Mouse (Mus musculus) Patski (cell line): ENCODE measurements around the gene Pfas. TPM values are rescaled to one million over a fixed set of nuclear protein-coding genes. Genes with fewer than 3 reads are reported as not detected.

Source experiments
- ATAC-seq: fragments of 100-300 bp; one replicate; pipeline ENCODE4 v1.8.0; 2021
- CTCF ChIA-PET: fragments of 350-600 bp; sonication (Branson Sonifier 250); formaldehyde crosslinking; loops from one replicate; lab custom pipeline; 2022; ENCODE audit warnings: inconsistent platforms; lab: Charles Lee
- POLR2A ChIA-PET: fragments of 350-600 bp; sonication (Branson Sonifier 250); formaldehyde crosslinking; loops from one replicate; lab custom pipeline; 2022; ENCODE audit warnings: antibody characterized with exemption, inconsistent platforms; lab: Charles Lee
- DNase-seq: peaks from one replicate; pipeline ENCODE4 v3.0.0-alpha.2; 2011; ENCODE audit warnings: low read depth, low spot score
- H3K27me3 ChIP-seq: fragments of 371-371 bp; one replicate; pipeline ENCODE4 v1.5.1; 2021
- CTCF ChIP-seq: fragments of 100-300 bp; IDR thresholded peaks from one replicate; pipeline ENCODE4 v1.5.1; 2021
- in situ Hi-C: fragments of 300-500 bp; cut with MboI; formaldehyde crosslinking; loops from 3 replicates; pipeline ENCODE4 v1.11.1; 2018; ENCODE audit warnings: low pct_unique_long_range_greater_than_20kb, mixed read lengths
- polyA plus RNA-seq: library from polyadenylated mRNA; unstranded; gene quantifications from one replicate; pipeline ENCODE4 v1.2.3, GENCODE M21; 2021

Pfas gene
- polyA plus RNA-seq, 1 experiment from 2014 or later, result 12.9 TPM

DNA sequence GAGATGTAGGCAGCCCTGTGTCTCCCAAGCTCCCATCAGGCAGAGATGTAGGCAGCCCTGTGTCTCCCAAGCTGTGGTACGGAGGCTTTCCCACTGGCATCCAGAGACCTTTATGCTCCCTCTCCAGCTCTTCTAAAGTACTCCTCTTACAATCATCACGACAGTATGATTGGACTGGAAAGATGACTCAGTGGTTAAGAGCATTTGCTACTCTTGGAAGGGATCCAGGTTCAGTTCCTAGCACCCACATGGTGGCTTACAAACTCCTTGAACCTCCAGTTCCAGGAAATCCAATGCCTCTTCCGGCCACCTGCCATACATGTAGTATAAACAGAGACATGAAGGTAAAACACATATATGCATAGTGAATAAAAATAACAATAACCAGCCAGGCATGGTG lies 46.7 kb downstream of the Pfas start:
- POLR2A ChIA-PET, result no interaction called here

DNA sequence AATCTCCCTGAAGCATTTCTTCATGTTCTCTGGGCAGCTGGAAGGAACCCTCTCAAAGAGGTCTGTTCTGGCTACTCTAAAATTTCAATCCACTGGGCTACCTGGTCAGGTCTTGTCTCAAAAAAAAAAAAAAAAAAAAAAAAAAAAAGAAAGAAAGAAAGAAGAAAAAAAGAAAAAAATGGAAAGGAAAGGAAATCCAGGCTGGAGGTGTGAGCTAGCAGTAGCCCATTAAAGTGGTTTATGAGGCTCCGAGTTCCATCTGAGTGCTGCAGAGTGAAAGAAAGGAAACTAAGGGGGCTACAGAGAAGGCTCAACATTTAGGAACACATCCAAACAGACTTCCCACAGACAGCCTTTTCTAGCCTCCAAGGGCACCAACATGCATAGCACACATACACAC lies 50.3 kb downstream of the Pfas start:
- TF ChIP-seq CTCF, result no peak
- POLR2A ChIA-PET, result no interaction called here
- DNase-seq (no peak), ATAC-seq (no peak)
- in situ Hi-C loops, result no loop called here
- CTCF ChIA-PET, result interaction anchor here (0.8 kb wide), 1 partner anchor 11 kb away, joined by 3 read pairs; no protein-coding TSS in a partner anchor
- H3K27me3 ChIP-seq, result peaks cover 9% of the 10 kb centered on the region

More for the DNA sequence above, 46.7 kb downstream of the Pfas start:
- peaks cover 7% of the 10 kb centered on the region for H3K27me3 ChIP-seq
- DNase-seq (no peak), ATAC-seq (no peak)
- CTCF ChIA-PET, result no interaction called here
- in situ Hi-C loops, result no loop called here
- TF ChIP-seq CTCF, result no peak

GRCm38 (mm10) chr11:68957308-68957707 lies 51.0 kb downstream of the Pfas start, which contains the start of gene Arhgef15:
TSS of gene Arhgef15 (minus strand) at chr11:68957480.
- no peak for TF ChIP-seq CTCF
- ATAC-seq (no peak), DNase-seq (no peak)
- ChIA-PET POLR2A (no interaction called here), CTCF (no interaction called here)
- in situ Hi-C loops, result no loop called here
- peaks cover 9% of the 10 kb centered on the region for H3K27me3 ChIP-seq

DNA sequence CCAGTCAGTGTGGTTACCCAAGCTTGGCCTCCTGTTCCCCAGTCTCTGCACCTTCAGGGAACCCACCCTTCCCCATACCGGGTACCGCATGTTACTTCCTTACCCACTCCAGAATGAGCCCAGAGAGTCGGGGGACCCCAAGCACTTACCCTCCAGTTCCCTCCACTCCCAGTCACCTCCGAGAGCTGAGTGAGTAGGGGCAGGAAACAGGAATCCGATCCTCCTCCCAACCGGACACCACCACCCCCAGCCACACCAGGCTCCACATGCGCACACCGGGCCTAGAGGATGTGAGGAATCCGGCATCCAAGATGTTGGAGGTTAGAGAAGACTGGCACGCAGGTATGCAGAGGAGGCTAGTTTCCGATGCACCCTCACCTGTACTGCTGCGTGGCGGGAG lies 51.6 kb downstream of the Pfas start:
- POLR2A ChIA-PET, result no interaction called here
- DNase-seq, result no peak
- CTCF ChIA-PET, result no interaction called here

DNA sequence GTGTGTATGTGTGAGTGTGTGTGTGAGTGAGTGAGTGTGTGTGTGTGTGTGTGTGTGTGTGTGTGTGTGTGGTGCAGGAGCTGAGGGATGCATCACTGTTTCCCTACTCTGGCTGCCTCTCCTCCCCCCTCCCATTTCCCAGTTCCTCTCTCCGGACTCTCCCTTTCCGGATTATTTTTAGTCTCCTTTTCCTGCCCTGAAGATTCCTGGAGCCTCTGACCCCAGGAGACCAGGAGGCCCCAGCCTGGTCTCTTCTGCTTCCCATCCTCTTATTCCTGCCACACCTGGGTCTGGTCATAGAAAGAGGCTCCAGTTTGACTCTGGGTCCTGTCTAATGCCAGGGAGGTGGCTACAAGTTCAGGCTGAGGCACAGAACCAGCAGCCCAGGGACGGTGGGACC lies 52.2 kb downstream of the Pfas start:
- ChIA-PET CTCF (no interaction called here), POLR2A (no interaction called here)
- no peak for TF ChIP-seq CTCF
- DNase-seq, result no peak
- ATAC-seq, result no peak
- H3K27me3 ChIP-seq, result peaks cover 9% of the 10 kb centered on the region
- in situ Hi-C loops, result no loop called here

More for the DNA sequence above, 51.6 kb downstream of the Pfas start:
- in situ Hi-C loops, result no loop called here
- ATAC-seq, result no peak
- peaks cover 9% of the 10 kb centered on the region for H3K27me3 ChIP-seq
- no peak for TF ChIP-seq CTCF

- ChIA-PET CTCF (no interaction called here), POLR2A (no interaction called here)
- no peak for DNase-seq
- H3K27me3 ChIP-seq, result peaks cover 9% of the 10 kb centered on the region
- in situ Hi-C loops, result no loop called here
- no peak for ATAC-seq
- no peak for TF ChIP-seq CTCF
Observed at GRCm38 (mm10) chr11:68955473-68955872, 52.8 kb downstream of the Pfas start.

DNA sequence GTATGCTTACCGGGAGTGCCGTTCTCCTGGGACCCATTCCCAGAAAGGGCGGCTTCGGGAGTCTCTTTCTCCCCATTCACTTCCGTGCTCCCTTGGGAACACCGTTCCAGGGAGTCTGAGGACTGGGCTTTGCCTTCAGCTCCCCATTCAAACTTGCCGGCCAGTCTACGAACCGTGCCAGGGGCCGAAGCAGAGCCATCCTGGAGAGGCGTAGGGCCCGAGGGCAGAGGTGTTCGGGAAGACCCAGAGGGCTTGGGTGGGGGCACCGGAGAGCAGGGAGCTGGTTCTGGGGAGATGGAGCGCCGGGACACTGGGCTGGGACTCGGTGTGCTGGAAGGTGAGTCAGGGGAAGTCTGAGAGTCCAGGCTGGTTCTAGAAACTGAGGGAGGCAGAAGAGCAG lies 53.9 kb downstream of the Pfas start:
- H3K27me3 ChIP-seq, result peaks cover 5% of the 10 kb centered on the region
- in situ Hi-C loops, result no loop called here
- ChIA-PET POLR2A (no interaction called here), CTCF (no interaction called here)
- no peak for TF ChIP-seq CTCF
- ATAC-seq (no peak), DNase-seq (no peak)

DNA sequence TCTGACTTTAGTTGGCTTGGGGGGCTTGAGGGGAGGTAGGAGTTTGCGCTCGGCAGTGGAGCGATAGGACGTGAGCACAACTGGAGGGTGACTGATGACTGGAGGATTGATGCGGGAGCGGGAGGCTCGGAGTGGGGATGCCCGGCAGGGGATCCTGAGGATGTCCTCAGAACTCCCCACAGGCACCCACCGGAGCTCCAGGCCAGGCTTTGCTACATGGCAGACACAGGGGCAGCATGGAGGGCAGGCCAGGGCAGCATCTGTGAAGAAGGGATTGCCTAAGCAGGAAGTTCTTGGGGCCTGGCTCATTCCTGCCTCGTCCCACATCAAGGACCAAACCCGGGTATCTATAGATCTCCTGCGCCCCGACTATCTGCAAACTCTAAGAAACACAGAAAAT lies 54.4 kb downstream of the Pfas start:
- no peak for TF ChIP-seq CTCF
- in situ Hi-C loops, result no loop called here
- ATAC-seq, result no peak
- CTCF ChIA-PET, result no interaction called here
- peaks cover 2% of the 10 kb centered on the region for H3K27me3 ChIP-seq
- POLR2A ChIA-PET, result no interaction called here
- DNase-seq, result no peak

- no peak for TF ChIP-seq CTCF
- no peak for DNase-seq
- in situ Hi-C loops, result no loop called here
- ATAC-seq, result no peak
- H3K27me3 ChIP-seq, result no peaks in the 10 kb centered on the region
- POLR2A ChIA-PET, result no interaction called here
- CTCF ChIA-PET, result interaction anchor here (1.1 kb wide), 1 partner anchor 13 kb away, joined by 3 read pairs; no protein-coding TSS in a partner anchor
Observed at GRCm38 (mm10) chr11:68947542-68947993, 60.7 kb downstream of the Pfas start.

- ATAC-seq, result no peak
- POLR2A ChIA-PET, result no interaction called here
- TF ChIP-seq CTCF, result no peak
Observed at GRCm38 (mm10) chr11:68946806-68947440, 61.3 kb downstream of the Pfas start.

GRCm38 (mm10) chr11:68946001-68946400 lies 62.3 kb downstream of the Pfas start:
- ChIA-PET CTCF (no interaction called here), POLR2A (no interaction called here)
- ATAC-seq (no peak), DNase-seq (no peak)
- no peaks in the 10 kb centered on the region for H3K27me3 ChIP-seq
- in situ Hi-C loops, result no loop called here
- TF ChIP-seq CTCF, result no peak

More at GRCm38 (mm10) chr11:68946806-68947440, 61.3 kb downstream of the Pfas start:
- H3K27me3 ChIP-seq, result no peaks in the 10 kb centered on the region
- no peak for DNase-seq
- CTCF ChIA-PET, result interaction anchor here (0.7 to 1.1 kb wide), 2 partner anchors 11 to 12 kb away, joined by 3 read pairs; no protein-coding TSS in a partner anchor
- in situ Hi-C loops, result no loop called here
